Mouse (Mus musculus) splenic B cell, adult 2 months (primary cell): ENCODE measurements around the gene Fam222b.

ENCODE experiments used
- DNase-seq: peaks from one replicate; pipeline ENCODE4 v3.0.0-alpha.2; 2011; ENCODE audit warnings: low read depth, low spot score
- H3K27me3 ChIP-seq: 2 replicates; pipeline ENCODE4 v1.6.1; 2012; ENCODE audit warnings: mild to moderate bottlenecking, low read length, moderate library complexity, mixed read lengths; ENCODE audit not compliant: control insufficient read depth, poor library complexity, insufficient read depth, severe bottlenecking
- H3K36me3 ChIP-seq: 2 replicates; pipeline ENCODE4 v1.6.1; 2012; ENCODE audit warnings: mild to moderate bottlenecking, low read length, moderate library complexity, mixed read lengths; ENCODE audit not compliant: control insufficient read depth, poor library complexity, insufficient read depth, severe bottlenecking

Gene Fam222b

GRCm38 (mm10) chr11:78204287-78204686 is 109.8 kb downstream of the Fam222b start:
- no peaks in the 10 kb centered on the region for H3K27me3 ChIP-seq
- no peak for DNase-seq
- H3K36me3 ChIP-seq, result peaks cover 12% of the 10 kb centered on the region

GRCm38 (mm10) chr11:78205361-78206206 is 111.1 kb downstream of the Fam222b start:
- H3K36me3 ChIP-seq, result peaks cover 18% of the 10 kb centered on the region
- DNase-seq, result no peak
- no peaks in the 10 kb centered on the region for H3K27me3 ChIP-seq
